Mouse (Mus musculus) layer of hippocampus, postnatal 10 days (tissue): ENCODE results near the gene Fastk. TPM values are rescaled to one million over a fixed set of nuclear protein-coding genes. Genes with fewer than 3 reads are reported as not detected.
A peak's percentile ranks its signal among the peaks of the same experiment; 100 is the strongest.
"Not testable (repeated sequence)": the region's sequence is repeated elsewhere in the genome, so short reads cannot be mapped to it uniquely, and the experiment has no call there.

ENCODE experiments used
- DNase-seq, 2 experiments: peaks; one replicate each; pipeline ENCODE4 v3.0.0; 2021; ENCODE audit warnings: low spot score in 2 of 2
- total RNA-seq, 2 experiments: library from RNA; stranded (reverse); gene quantifications; 2 replicates each; pipeline ENCODE4 v1.2.3; 2021

Gene Fastk
- total RNA-seq, 2 experiments from 2014 or later = 87.4 to 111 TPM

- no peak for DNase-seq
Observed at GRCm38 (mm10) chr5:24424004-24424781, 20.9 kb downstream of the Fastk start.

- peak; percentile 97 for DNase-seq
Observed at GRCm38 (mm10) chr5:24423129-24424003, 21.7 kb downstream of the Fastk start, which contains the start of the genes Cdk5 and Slc4a2. TSS of gene Cdk5 (minus strand) at chr5:24423530. TSS of gene Slc4a2 (plus strand) at chr5:24423837.

GRCm38 (mm10) chr5:24420381-24420780 lies 24.7 kb downstream of the Fastk start:
- no peak for DNase-seq

GRCm38 (mm10) chr5:24417587-24417986 lies 27.5 kb downstream of the Fastk start:
- no peak for DNase-seq

GRCm38 (mm10) chr5:24416222-24416736 lies 28.8 kb downstream of the Fastk start:
- peak; percentile 74 to 77 for DNase-seq

GRCm38 (mm10) chr5:24413938-24414337 lies 31.1 kb downstream of the Fastk start:
- DNase-seq = no peak

- no peak for DNase-seq
Observed at GRCm38 (mm10) chr5:24413042-24413693, 31.9 kb downstream of the Fastk start, which contains the start of gene Asic3. TSS of gene Asic3 (plus strand) at chr5:24413392.

GRCm38 (mm10) chr5:24412063-24412462 lies 33.0 kb downstream of the Fastk start:
- DNase-seq = no peak

GRCm38 (mm10) chr5:24409466-24409865 lies 35.6 kb downstream of the Fastk start:
- no peak for DNase-seq

- DNase-seq = no peak
Observed at GRCm38 (mm10) chr5:24408651-24409050, 36.4 kb downstream of the Fastk start.

GRCm38 (mm10) chr5:24405389-24405876 lies 39.7 kb downstream of the Fastk start:
- no peak for DNase-seq

- DNase-seq = no peak
Observed at GRCm38 (mm10) chr5:24404594-24405360, 40.3 kb downstream of the Fastk start.

GRCm38 (mm10) chr5:24401969-24402368 lies 43.1 kb downstream of the Fastk start:
- no peak for DNase-seq

GRCm38 (mm10) chr5:24400911-24401605 lies 44.0 kb downstream of the Fastk start:
- DNase-seq = no peak

GRCm38 (mm10) chr5:24400362-24400761 lies 44.7 kb downstream of the Fastk start:
- DNase-seq = no peak

GRCm38 (mm10) chr5:24399686-24400085 lies 45.4 kb downstream of the Fastk start:
- no peak for DNase-seq

- DNase-seq = not testable (repeated sequence)
Observed at GRCm38 (mm10) chr5:24396254-24396653, 48.8 kb downstream of the Fastk start.

- DNase-seq = peak; percentile 94 to 95
Observed at GRCm38 (mm10) chr5:24394165-24394894, 50.8 kb downstream of the Fastk start.
